Mouse (Mus musculus): ENCODE measurements around the gene Lims1. TPM values are rescaled to one million over a fixed set of nuclear protein-coding genes. Genes with fewer than 3 reads are reported as not detected.

Gene Lims1
- total RNA-seq, 4 experiments from 2014 or later = 38.1 to 48.6 (median 44.4) TPM

DNA sequence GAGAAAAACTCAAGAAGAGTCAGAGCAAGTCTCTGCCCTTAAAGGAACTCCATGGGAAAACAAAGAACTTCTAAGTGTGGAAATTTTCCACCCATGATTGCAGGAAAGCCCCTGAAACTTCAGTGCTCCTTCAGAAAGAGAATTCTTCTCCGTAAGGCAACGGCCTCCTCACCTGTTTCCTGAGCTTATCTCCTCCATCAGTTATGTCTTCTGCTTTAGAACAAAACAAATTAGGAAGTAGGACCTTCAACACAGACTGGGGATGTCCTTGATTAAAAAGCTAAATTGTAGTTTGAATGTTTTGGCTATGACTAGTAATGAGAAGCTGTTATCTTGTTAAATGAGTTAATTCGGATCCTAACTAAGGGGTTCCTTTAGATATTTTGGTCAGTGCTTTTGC lies 20.3 kb downstream of the Lims1 start:
- DNase-seq (ENCODE audit: low spot score in 2 of 2) = no peak

DNA sequence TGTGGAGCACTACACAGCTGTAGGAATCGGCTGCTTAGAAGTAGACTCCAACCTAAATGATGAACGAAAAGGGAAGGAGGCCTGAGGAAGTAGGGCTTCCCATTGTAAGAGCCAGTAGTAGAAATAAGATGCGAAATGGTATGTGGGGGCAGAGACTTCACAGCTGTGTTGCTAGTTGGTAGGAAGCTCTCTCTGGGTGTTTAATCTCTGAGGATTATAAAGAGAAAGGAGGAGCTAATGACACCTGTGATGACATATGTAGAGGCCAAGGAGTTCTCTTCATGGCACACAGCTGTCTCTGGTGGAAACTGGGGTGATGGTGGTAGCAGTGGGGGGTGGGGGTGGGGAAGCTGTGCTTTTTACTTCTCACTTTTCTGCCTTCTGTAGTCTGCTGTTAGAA lies 27.3 kb downstream of the Lims1 start:
- no peak for DNase-seq (ENCODE audit: low spot score in 2 of 2)

DNA sequence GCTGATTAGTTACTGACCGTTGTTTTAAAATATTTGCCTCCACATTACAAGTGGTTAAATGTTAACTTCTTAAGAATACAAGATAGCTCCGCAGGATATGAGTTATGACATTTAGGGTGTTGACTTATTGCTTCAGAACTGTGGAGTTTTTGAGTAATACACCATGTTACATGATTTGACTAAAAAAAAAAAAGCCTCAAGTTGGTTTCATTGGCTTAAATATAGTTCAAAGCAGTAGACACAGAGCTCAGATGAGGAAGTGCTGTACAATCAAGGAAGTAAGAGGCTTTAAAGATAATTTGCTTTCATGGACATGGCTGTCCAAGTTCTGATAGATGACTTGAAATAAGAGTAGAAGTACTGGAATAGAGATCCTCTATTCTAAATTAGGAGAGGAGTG lies 28.4 kb downstream of the Lims1 start:
- DNase-seq (ENCODE audit: low spot score in 2 of 2) = no peak

DNA sequence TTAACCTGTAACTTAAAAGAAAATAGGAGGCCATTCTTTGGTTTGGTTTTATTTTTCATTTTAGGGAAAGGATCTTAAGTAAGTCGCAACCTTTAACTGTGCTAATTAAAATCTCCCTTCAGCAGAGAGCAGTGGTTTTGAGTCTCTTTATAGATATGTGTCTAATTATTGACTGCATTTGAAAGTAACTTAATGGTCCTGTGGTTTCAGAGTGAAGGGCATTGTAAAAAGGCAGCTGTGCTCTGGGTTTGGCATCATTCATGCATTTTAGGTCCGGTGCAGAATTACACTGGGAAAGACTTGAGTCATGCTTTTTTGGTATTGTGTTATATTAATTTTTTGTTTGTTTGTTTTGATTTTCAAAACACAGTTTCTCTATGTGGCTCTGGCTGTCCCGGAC lies 29.1 kb downstream of the Lims1 start:
- no peak for DNase-seq (ENCODE audit: low spot score in 2 of 2)

- DNase-seq (ENCODE audit: low spot score in 2 of 2) = no peak
Measured at GRCm38 (mm10) chr10:58354561-58354960, 31.3 kb downstream of the Lims1 start.

- DNase-seq (ENCODE audit: low spot score in 2 of 2) = no peak
Measured at GRCm38 (mm10) chr10:58356460-58356859, 33.2 kb downstream of the Lims1 start.

GRCm38 (mm10) chr10:58359123-58359522 lies 35.9 kb downstream of the Lims1 start:
- DNase-seq (ENCODE audit: low spot score in 2 of 2) = no peak

DNA sequence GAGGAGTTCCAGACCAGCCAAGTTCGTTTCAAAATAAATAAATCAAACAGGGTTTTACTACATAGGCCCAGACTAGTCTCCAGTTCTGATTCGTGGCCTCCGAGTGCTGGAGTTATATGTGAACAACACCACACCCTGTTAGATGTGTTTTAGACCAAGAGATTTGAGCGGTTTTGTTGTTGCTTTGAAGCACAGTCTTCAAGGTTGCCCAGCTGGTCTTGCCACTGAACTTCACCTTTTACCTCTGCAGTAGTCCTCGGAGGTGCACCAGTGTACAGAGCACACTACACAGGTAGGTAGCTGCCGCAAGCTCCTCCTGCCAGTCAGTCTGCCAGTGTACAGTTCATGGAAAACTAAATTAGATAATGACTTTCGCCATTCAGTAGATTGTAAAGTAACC lies 36.7 kb downstream of the Lims1 start:
- no peak for DNase-seq (ENCODE audit: low spot score in 2 of 2)

DNA sequence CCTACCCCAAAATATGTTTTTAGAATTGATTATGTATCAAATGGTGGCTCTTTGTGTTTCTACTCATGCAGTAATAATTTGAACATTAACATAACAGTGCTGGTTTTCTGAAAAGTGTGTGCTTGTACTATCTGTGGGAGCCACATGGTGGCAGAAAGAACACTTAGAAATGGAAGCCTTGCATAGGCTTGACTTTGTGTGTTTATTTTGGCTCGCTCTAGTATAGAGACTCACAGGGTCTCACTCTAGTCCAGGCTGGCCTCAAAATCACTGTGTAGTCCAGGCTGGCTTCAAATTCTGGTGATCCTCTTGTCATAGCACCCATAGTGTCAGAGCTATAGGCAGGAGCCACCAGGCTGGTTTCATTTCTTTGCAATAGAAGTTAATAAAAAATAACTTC lies 39.5 kb downstream of the Lims1 start:
- DNase-seq (ENCODE audit: low spot score in 2 of 2) = no peak

GRCm38 (mm10) chr10:58364770-58365515 lies 41.7 kb downstream of the Lims1 start:
- no peak for DNase-seq (ENCODE audit: low spot score in 2 of 2)

GRCm38 (mm10) chr10:58368791-58369706 lies 45.8 kb downstream of the Lims1 start:
- DNase-seq (ENCODE audit: low spot score in 2 of 2) = no peak

DNA sequence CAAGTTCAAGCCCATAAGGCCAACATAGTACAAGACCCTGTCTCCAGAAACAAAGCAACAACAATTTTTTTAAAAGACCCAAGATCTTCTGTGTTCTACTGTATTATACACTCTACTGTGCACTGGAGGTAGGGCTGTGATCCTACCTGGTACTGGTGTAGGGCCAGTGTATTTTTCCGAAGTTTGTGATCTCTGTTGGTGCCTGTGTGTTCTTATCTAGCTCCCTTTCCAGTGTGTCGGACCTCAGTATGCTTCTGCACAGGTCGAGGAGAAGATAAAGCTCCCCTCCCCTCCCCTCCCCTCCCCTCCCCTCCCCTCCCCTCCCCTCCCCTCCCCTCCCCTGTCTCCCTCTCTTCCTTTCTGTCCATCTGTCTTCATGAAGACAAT lies 46.4 kb downstream of the Lims1 start:
- DNase-seq (ENCODE audit: low spot score in 2 of 2) = no peak

GRCm38 (mm10) chr10:58370143-58370542 lies 46.9 kb downstream of the Lims1 start:
- DNase-seq (ENCODE audit: low spot score in 2 of 2) = no peak

GRCm38 (mm10) chr10:58370559-58370958 lies 47.3 kb downstream of the Lims1 start:
- DNase-seq (ENCODE audit: low spot score in 2 of 2) = no peak

- no peak for DNase-seq (ENCODE audit: low spot score in 2 of 2)
Measured at GRCm38 (mm10) chr10:58371279-58371842, 48.1 kb downstream of the Lims1 start.

- no peak for DNase-seq (ENCODE audit: low spot score in 2 of 2)
Measured at GRCm38 (mm10) chr10:58372430-58373030, 49.3 kb downstream of the Lims1 start.

DNA sequence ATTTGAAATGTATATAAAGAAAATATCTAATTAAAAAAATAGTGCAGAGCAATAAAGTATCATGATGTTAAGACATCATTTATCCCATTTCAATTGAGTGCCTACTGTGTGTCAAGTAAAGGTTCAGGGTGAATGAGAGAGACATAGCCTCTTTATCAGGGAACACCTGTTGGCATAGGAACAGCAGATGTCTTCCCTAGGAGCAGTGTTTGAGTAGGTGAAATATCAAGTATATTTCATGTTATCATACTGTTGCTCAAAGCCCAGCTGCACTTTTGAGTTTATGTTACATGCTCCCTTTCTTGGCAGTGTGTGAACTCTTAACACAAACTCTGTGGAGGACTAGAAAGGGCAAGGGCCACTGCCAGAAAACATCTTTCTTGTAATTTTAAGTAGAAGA lies 50.6 kb downstream of the Lims1 start:
- no peak for DNase-seq (ENCODE audit: low spot score in 2 of 2)

DNA sequence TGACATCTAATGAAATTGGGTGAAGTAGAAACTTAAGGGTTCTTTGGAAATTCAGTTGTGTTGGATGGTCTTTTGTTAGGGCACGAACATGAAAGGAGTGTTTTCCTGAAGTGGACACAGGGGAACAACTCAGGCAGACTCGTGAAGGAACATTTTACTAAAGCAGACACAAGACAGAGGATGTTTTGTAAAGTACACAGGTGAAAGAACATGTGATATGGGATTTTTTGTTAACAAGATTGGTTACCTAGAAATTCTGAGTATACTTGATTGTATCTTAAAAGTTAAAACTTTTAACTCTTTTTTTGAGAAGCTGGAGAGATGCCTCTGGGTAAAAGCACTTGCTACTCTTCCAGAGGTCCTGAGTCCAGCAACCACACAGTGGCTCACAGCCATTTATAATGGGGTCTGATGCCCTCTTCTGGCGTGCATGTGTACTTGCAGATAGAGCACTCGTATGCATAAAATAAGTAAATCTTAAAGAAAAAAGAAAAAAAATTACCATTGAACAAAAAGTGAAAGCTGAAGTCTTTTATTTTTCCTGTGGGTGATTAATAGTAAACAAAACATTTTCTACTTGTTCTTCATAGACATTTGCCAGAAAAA lies 54.4 kb downstream of the Lims1 start:
- DNase-seq (ENCODE audit: low spot score in 2 of 2) = no peak

DNA sequence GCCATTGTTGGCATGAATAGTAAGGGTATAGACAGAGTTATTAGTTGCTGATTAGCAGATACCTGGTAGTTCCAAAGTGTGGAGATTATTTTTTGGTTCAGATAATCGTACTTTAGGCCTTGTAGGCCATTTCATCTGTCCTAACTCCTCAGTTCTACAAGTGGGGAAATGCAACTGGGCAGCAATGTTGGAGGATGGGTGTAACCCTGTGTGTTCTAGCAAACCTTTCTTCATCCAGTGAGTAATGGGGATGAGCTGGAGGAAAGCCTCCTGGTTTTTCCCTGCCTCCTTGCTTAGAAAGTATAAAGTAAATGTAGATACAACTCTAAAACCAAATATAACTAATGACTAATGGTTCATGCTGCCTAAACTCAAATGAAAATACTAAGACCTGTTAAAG lies 55.1 kb downstream of the Lims1 start:
- DNase-seq (ENCODE audit: low spot score in 2 of 2) = no peak

GRCm38 (mm10) chr10:58379699-58380098 lies 56.4 kb downstream of the Lims1 start:
- DNase-seq (ENCODE audit: low spot score in 2 of 2) = no peak

GRCm38 (mm10) chr10:58381904-58382303 lies 58.6 kb downstream of the Lims1 start:
- no peak for DNase-seq (ENCODE audit: low spot score in 2 of 2)

Data from gastrocnemius, adult 8-10 months (tissue).